Mouse (Mus musculus) embryonic stem cell, embryonic (primary cell): Measurements from ENCODE around the gene Bglap3.

Experiments
- CTCF ChIA-PET, 4 experiments: fragments of 300-600 bp in 2 of 4; fragments of 350-600 bp in 2 of 4; sonication (Branson Sonifier 250); formaldehyde crosslinking; loops; one replicate each; lab custom pipeline; 2022; ENCODE audit warnings: inconsistent platforms in 2 of 4; lab: Charles Lee
- POLR2A ChIA-PET, 4 experiments: fragments of 300-600 bp in 2 of 4; fragments of 350-600 bp in 2 of 4; sonication (Branson Sonifier 250); formaldehyde crosslinking; loops; one replicate each; lab custom pipeline; 2022; ENCODE audit warnings: antibody characterized with exemption in 4 of 4, inconsistent platforms in 1 of 4; lab: Charles Lee

The Bglap3 gene

DNA sequence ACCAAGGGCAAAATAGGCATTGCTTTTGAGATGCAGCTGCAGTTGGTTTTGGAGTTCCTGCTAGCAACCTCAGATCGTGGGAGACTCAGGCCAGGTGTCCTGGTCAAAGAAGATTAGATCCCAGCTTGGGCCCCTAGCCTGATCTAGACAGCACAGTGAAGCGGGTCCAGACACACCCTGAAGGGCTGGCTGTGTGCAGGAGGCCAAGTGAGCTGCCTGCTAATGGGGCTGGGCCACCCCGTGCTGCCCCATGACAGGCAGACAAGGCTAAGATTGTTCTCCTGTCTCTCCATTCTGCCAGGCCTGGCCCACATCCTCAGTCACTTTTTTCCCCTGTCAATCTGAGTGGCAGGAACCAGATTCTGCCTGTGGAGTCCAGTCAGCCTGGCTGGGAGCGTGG, 8.8 kb downstream of the Bglap3 start:
- ChIA-PET CTCF (interaction anchor here in 2 of 4 experiments (0.6 to 1.2 kb wide), 3 partner anchors 44 to 1433 kb away, joined by 3 to 6 read pairs (median 6); no protein-coding TSS in a partner anchor), POLR2A (interaction anchor here in 3 of 4 experiments (0.5 to 28.0 kb wide), 16 partner anchors 9 to 212 kb away, joined by 3 to 943 read pairs (median 3); partner anchors contain the start of genes Smg5 (in 3 of the 3), Tmem79 (in 3 of the 3), Cct3 (in 1 of the 3) and Pmf1 (in 1 of the 3))

DNA sequence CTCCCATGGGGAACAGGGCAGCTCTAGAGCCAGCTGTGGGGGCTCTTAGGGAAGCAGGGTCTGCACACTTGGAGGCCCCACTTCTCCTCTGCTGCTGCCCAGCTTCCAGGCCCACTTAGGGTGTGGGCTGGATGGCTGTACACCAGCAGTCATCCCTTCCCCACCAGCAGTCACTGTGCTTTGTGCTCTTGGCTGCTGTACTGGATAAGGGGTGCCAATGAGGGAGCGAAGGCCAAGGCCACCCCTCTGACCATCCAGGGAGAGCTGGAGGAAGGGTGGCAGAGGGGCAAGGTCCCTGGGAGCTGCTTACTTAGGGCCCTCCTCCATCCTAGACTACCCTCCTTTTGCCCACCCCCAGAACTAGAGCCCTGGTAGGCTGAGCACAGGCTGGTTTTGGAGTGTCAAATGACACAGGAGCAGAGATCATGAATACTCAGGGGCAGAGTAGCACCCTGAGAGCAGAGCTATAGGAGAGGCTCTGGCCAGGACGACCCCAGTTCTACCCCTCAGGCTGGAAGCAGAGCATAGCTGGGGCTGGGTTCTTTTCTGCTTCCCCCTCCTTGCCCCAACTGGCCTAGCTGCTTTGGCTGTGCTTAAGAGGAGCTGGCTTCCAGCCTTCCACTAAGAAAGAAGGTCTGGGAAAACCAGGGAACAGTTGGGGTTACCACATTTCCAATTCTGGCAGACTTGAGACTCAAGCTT, 10.8 kb downstream of the Bglap3 start:
- POLR2A ChIA-PET: interaction anchor here (0.5 to 32.7 kb wide), 9 partner anchors 19 to 842 kb away, joined by 3 to 943 read pairs (median 5); partner anchors contain the start of genes Smg5 (in 3 of the 4), Tmem79 (in 3 of the 4), Glmp (in 1 of the 4) and Pmf1 (in 1 of the 4)
- CTCF ChIA-PET: interaction anchor here in 1 of 4 experiments (1.3 kb wide), 1 partner anchor 115 kb away, joined by 3 read pairs; no protein-coding TSS in a partner anchor

DNA sequence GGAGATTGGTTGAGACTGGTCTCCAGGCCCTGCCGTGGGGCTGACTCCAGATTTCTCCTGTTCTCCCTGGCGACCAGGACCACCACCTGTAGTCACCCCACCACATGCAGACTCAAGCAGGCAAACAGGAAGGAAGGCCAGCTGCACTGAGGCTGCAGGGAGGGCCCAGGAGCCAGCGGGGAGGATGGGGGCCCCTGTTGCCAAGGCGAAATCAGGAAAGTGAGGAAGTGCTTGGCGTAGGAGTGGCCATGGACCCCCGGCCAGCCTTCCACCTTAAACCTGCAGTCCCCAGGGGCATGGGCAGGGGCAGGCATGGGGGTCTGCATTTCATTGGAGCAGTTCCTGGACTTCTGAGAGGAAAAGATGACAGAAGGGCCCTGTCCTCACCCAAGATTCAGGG, 11.4 kb downstream of the Bglap3 start:
- POLR2A ChIA-PET: interaction anchor here (1.0 to 32.7 kb wide), 14 partner anchors 9 to 77 kb away, joined by 3 to 943 read pairs (median 5); partner anchors contain the start of genes Smg5 (in 3 of the 4), Tmem79 (in 3 of the 4), Pmf1 (in 2 of the 4) and Cct3 (in 1 of the 4)
- CTCF ChIA-PET: interaction anchor here in 1 of 4 experiments (1.3 kb wide), 1 partner anchor 115 kb away, joined by 3 read pairs; no protein-coding TSS in a partner anchor

DNA sequence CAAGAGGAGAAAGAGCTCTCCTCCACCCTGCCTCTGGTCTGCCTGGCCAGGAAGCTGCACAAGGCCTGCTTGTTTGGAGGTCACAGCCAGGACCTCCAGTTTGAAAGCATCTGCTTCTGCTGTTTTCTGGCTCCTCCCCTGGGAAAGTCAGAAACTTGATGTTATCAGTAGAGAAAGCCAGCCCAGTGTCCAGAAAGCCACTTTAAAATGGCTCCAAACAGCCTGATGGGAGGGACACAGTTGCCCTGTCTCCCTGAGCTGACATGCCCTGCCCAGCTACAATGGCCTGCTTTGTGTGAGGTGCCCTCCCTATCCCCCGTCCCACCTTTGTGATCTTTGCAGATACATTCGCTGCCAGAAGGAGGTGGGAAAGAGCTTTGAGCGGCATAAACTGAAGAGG, 12.6 kb downstream of the Bglap3 start:
- ChIA-PET POLR2A (interaction anchor here (0.7 to 32.7 kb wide), 22 partner anchors 8 to 325 kb away, joined by 3 to 943 read pairs (median 4); partner anchors contain the start of genes Smg5 (in 3 of the 4), Tmem79 (in 3 of the 4), Cct3 (in 2 of the 4) and Pmf1 (in 2 of the 4)), CTCF (interaction anchor here in 3 of 4 experiments (0.6 to 1.8 kb wide), 6 partner anchors 31 to 439 kb away, joined by 3 to 5 read pairs (median 3); no protein-coding TSS in a partner anchor)

DNA sequence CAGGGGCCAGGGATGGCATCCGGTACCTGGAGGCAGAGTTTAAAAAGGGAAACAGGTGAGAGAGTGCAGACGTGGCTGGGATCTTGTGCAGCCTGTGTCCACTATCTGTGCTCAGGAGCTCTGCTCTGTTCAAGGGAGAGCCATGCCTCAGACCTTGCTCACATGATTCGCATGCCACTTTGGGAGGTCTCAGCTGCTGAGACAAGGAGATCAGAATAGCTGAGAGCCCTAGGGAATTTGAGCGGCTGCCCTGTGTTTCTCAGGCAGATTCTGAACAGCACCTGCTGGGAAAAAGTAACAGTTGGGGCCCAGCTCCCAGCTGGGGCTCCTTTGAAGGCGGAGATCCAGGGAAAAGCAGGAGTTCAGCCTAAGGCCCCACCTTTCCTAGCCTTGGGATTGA, 13.0 kb downstream of the Bglap3 start:
- ChIA-PET CTCF (interaction anchor here in 2 of 4 experiments (0.7 to 1.8 kb wide), 4 partner anchors 47 to 108 kb away, joined by 3 to 5 read pairs (median 4); no protein-coding TSS in a partner anchor), POLR2A (interaction anchor here (0.9 to 32.7 kb wide), 16 partner anchors 9 to 325 kb away, joined by 3 to 943 read pairs (median 5); partner anchors contain the start of genes Smg5 (in 3 of the 4), Tmem79 (in 3 of the 4), Cct3 (in 1 of the 4) and Glmp (in 1 of the 4))

DNA sequence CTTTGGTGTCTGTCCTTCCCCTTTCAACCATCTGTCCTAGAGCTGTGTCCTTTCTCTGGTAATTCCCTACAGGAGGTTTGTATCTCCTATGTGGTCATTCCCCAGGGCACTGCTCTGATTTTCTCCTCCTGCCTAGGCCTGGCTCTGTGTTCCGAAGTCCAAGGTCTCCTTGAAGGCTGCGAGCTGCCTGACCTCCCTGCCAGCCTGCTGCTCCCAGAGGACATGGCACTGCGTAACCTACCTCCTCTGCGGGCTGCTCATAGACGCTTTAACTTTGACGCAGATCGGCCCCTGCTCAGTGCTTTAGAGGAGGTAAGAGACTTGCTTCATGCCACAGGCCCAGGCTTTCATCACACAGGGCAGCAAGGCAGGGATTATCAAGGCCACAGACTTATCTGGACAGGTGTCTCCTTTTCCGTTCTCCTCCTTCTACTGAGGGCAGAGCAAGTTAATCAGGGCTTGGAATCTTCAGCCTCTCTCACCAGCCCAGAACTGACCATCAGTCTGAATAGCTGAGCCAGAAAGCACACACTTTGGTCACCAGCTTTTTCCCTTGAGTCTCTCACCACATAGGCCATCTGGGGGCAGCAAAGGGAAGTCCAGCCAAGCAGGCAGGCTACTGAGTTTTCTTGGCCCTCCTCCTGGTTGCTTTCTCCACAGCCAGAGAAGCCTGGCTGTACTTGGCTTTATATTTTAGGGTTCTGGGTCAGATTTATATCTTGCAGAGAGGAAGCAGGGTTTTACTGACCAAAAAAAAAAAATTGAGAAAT, 18.0 kb downstream of the Bglap3 start:
- POLR2A ChIA-PET: interaction anchor here (0.8 to 32.7 kb wide), 11 partner anchors 1 to 58 kb away, joined by 3 to 943 read pairs (median 6); partner anchors contain the start of genes Smg5 (in 2 of the 4), Tmem79 (in 2 of the 4), Cct3 (in 1 of the 4) and Glmp (in 1 of the 4)
- CTCF ChIA-PET: interaction anchor here in 2 of 4 experiments (0.7 to 0.8 kb wide), 2 partner anchors 129 to 173 kb away, joined by 3 read pairs; no protein-coding TSS in a partner anchor

DNA sequence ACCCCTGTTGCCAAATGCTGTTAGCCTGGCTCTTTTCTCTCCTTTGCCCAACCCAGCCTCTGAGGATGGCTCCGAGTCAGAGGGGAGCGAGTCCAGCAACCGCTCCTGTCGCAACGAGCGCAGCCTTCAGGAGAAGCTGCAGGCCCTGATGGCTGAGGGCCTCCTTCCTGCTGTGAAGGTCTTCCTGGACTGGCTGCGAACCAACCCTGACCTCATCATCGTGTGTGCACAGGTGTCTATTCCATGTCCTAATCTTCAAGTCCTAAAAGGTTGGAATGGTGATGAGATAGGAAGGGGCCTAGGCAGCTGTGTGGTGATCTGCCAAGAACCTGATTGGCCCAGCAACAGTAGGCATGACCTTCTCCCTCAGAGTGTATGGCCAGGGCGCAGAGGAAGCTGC, 19.6 kb downstream of the Bglap3 start:
- ChIA-PET CTCF (no interaction called here), POLR2A (interaction anchor here (1.0 to 32.7 kb wide), 13 partner anchors 1 to 57 kb away, joined by 3 to 943 read pairs (median 6); partner anchors contain the start of genes Smg5 (in 3 of the 4), Tmem79 (in 3 of the 4), Cct3 (in 1 of the 4) and Glmp (in 1 of the 4))

DNA sequence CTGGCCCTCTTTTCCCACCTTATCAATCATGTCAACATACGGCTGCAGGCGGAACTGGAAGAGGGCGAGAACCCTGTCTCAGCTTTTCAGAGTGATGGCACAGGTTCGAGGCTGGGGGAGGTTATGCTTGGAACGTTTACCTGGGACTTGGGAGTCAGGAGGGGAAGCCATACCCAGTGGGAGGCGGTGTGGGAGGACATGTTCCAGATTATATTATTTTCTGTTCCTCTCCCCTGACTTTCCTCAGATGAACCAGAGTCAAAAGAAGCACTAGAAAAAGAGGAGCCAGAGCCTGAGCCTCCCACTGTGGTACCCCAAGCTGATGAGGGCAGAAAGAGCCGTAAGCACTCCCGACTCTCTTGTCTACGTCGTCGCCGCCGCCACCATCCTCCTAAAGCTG, 21.8 kb downstream of the Bglap3 start:
- POLR2A ChIA-PET: interaction anchor here in 3 of 4 experiments (1.1 to 32.7 kb wide), 7 partner anchors 3 to 74 kb away, joined by 3 to 943 read pairs (median 456); partner anchors contain the start of genes Smg5 (in 3 of the 3), Tmem79 (in 3 of the 3), Glmp (in 1 of the 3) and Paqr6 (in 1 of the 3)
- CTCF ChIA-PET: no interaction called here

DNA sequence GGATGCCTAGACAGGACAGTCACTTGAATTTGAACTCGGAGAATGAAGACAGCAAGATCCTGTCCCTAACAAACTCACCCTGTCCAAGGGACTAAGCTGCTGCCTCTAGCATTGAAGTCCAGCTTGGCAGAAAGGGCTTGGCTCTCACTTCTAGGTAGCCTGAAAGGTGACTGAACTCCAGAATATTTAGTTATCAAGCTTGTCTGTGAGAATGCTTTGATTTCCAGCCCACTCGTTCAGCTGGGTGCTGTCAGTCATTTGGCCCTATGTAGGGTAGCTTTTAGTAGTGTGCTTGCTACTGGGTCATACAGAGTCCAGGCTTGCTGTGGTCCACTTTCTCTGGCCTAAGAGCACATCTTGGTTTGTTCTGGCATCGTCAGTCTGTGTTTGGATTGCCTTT, 33.5 kb downstream of the Bglap3 start:
- POLR2A ChIA-PET: interaction anchor here (0.6 to 32.7 kb wide), 34 partner anchors 9 to 551 kb away, joined by 3 to 943 read pairs (median 6); partner anchors contain the start of genes Cct3 (in 3 of the 4), Tsacc (in 3 of the 4), Glmp (in 2 of the 4) and Paqr6 (in 2 of the 4)
- CTCF ChIA-PET: interaction anchor here in 1 of 4 experiments (1.0 kb wide), 1 partner anchor 27 kb away, joined by 3 read pairs; no protein-coding TSS in a partner anchor

DNA sequence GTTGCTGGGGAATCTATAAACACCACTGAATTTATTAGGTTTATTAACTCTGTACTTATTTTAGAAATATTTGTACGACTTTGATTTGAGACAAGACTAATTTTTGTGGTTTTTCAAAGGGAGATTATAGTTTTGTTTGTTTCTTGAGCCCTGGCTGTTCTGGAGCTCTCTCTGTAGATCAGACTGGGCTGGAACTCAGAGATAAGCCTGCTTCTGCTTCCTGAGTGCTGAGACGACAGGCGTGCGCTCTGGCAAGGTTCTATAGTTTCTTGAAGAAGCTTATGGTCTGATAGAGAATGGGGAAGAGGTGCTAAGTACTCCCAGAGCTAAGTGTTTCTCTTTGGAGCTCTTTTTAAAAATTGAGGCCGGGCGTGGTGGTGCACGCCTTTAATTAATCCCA, 34.2 kb downstream of the Bglap3 start:
- ChIA-PET POLR2A (interaction anchor here (0.6 to 32.7 kb wide), 37 partner anchors 8 to 612 kb away, joined by 3 to 943 read pairs (median 8); partner anchors contain the start of genes Cct3 (in 2 of the 4), Glmp (in 2 of the 4), Paqr6 (in 2 of the 4) and Pmf1 (in 2 of the 4)), CTCF (interaction anchor here in 1 of 4 experiments (0.7 kb wide), 1 partner anchor 1560 kb away, joined by 3 read pairs; no protein-coding TSS in a partner anchor)

DNA sequence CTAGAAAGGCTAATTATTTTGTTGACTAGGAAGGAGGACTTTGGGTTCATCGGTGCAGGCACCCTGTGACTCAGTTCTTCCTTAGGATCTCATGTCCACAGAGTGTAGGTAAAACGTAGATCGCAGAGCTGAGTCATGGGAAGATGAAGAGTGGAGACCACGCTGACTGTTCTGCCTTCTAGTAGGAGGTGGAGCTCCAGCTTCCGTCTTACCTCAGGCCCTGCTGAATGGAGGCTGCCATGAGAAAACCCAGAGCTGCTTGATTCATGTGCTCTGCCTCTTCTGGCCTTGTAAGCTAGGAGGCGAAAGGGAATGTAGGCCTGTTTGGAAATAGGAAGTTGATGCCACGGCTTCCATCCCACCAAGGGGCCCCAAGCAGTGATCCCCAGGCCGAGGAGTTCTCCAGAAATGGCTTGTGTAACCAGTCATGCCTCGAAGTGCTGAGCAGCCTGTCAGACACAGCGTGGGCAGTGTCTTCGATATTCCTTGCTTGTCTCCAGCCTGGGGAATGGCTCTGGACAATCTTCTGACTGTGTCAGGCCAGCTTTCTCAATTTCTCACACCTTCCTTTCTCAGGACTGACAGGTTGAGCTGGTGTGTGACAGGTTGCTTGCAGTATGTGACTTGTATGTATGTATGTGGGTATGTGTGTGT, 35.0 kb downstream of the Bglap3 start:
- ChIA-PET POLR2A (interaction anchor here (0.5 to 32.7 kb wide), 67 partner anchors 9 to 471 kb away, joined by 3 to 943 read pairs (median 8); partner anchors contain the start of genes Glmp (in 4 of the 4), Cct3 (in 3 of the 4), Tsacc (in 3 of the 4) and Lmna (in 2 of the 4)), CTCF (interaction anchor here in 2 of 4 experiments (0.6 to 2.0 kb wide), 2 partner anchors 139 to 1348 kb away, joined by 6 read pairs; no protein-coding TSS in a partner anchor)

DNA sequence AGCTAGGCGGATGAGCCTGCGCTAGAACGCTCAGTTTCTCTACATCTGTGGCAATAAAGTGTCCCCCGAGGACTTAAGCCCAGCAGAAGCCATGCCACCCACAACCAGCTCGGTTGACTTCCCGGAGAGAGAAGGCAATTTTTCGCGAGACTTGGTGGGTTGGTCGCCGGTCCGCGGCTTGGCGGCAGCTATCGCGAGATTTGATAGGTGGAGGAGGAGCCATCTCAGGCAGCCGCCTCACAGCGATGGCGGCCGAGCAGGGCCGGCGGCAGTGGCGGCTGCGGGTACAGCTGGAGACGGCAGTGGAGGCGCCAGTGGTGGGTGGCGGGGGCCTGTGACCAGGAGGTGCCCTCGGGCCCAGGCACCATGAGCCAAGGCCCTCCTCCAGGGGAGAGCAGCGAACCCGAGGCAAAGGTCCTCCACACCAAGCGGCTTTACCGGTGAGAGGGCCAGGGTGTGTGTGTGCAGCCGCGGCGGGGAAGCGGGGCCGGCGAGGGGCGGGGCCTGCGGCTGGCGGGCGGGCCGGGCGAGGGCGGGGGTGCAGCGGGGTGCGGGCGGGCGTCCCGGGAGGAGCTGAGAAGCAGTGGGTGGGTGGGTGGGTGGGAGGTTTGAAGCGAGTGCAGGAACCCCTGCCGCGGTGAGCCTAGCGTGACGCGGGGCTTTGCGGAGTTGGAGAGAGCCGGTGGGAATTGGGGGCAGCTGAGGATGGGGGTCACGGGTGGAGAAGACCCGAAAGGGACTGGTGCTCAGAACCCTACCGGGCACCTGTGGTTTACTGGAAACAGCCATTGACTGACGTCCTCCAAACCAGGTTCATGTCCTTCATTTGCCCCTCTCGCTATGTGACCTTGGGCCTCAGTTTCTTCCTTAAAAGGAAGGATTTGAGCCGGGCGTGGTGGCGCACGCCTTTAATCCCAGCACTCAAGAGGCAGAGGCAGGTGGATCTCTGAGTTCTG, 36.2 kb downstream of the Bglap3 start, which contains the start of the genes Tmem79 and Smg5:
TSS of gene Tmem79 (minus strand) at position 91 of the 956 bp plus-strand sequence.
TSS of gene Smg5 (plus strand) at position 203 of the 956 bp plus-strand sequence.
- CTCF ChIA-PET: interaction anchor here (0.5 to 2.0 kb wide), 14 partner anchors 10 to 267 kb away, joined by 3 to 6 read pairs (median 3); partner anchors contain the start of genes Pmf1 (in 1 of the 4) and Tsacc (in 1 of the 4)
- POLR2A ChIA-PET: interaction anchor here (0.5 to 32.7 kb wide), 205 partner anchors 8 to 586 kb away, joined by 3 to 943 read pairs (median 5); partner anchors contain the start of genes Cct3 (in 4 of the 4), Glmp (in 4 of the 4), Pmf1 (in 4 of the 4) and Tsacc (in 4 of the 4)

DNA sequence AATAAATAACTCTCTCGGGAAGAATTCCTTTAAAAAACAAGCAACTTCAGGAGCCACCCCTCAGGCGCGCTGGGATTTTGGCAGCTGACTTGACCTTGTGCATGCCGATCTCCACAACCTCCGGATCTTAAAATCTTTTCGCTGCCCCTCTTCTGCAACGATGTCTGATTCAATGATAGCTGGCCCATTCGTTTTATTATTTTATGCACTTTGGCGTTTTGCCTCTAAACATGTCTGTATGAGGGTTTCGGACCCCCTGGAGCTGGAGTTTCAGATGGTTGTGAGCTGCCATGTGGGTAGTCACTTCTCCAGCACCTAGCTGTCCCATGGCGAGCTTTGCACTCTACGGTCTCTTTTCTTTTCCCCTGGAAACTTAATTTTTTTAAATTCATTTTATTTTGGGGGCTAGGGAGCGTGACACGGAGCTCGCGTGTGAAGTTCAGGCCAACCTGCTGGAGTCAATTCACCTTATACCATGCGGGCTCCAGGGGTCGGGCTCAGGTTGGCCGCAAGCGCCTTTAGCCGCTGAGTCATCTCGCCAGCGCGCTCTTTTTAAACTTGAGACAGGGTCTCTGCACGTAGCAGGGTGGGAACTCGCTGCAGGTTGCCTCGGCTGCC, 37.0 kb downstream of the Bglap3 start:
- ChIA-PET POLR2A (interaction anchor here (0.6 to 32.7 kb wide), 180 partner anchors 7 to 1142 kb away, joined by 3 to 943 read pairs (median 5); partner anchors contain the start of genes Cct3 (in 4 of the 4), Glmp (in 4 of the 4), Pmf1 (in 4 of the 4) and Tsacc (in 4 of the 4)), CTCF (interaction anchor here in 3 of 4 experiments (0.6 to 2.0 kb wide), 10 partner anchors 9 to 268 kb away, joined by 3 to 6 read pairs (median 3); partner anchors contain the start of gene Pmf1 (in 1 of the 3))

DNA sequence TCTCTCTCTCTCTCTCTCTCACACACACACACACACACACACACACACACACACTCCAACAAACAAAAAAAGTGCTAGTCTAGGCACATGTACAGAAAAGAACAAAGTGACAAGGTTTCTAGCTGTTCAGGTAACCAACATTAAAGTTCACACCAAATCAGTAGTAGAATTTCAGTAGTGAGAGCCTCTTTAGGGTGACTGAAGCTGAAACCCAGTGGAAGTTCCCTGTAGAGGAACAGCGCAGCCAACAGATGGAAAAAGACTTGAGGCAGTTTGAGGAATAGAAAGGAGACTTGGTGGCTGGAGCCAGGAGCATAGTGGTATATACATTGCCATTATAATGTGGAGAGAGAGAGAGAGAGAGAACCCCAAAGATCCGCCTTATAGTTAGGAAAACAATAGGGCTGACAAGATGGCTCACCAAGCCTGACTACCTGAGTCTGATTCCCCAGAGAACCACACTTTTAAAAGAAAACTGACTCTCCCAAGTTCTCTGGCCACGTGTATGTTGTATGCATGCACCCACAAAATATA, 37.6 kb downstream of the Bglap3 start:
- ChIA-PET CTCF (interaction anchor here in 3 of 4 experiments (0.8 to 2.0 kb wide), 6 partner anchors 42 to 269 kb away, joined by 3 to 6 read pairs (median 4); no protein-coding TSS in a partner anchor), POLR2A (interaction anchor here (0.6 to 32.7 kb wide), 125 partner anchors 8 to 1143 kb away, joined by 3 to 943 read pairs (median 6); partner anchors contain the start of genes Glmp (in 4 of the 4), Cct3 (in 3 of the 4), Paqr6 (in 3 of the 4) and Pmf1 (in 3 of the 4))
